Mouse (Mus musculus) right cerebral cortex, postnatal 10 days (tissue): ENCODE results near the gene Negr1.

Experiments
- DNase-seq, 2 experiments: peaks; one replicate each; pipeline ENCODE4 v3.0.0; 2021; ENCODE audit warnings: low spot score in 2 of 2

Negr1 gene

DNA sequence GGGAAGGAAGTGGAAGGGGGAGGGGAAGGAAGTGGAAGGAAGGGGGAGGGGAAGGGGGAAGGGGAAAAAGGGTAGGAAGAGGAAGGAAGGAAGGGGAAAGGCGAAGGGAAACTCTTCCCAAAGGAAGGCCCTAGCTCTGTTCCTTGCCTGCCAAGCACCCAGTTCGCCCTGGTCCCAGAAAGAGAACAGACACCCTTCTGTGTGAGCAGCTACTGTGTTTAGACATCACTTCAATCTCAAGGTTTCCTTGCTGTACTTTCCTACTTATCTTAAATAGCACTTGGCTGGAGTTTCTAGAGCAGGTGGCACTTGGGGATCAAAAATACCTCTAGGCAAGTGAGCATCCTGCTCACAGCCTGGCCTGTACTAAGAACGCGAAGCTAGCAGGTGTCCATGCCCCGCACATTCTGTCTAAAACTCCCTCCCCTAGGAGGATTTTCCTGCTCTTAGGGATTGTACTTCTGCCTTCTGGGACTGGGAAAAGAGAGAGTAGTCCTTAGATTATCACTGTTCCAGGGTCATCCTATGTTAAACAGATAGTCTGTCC lies 128.5 kb downstream of the Negr1 start:
- DNase-seq = peak; percentile 34 to 75

- DNase-seq = no peak
Observed at GRCm38 (mm10) chr3:156698687-156699086, 137.1 kb downstream of the Negr1 start.

DNA sequence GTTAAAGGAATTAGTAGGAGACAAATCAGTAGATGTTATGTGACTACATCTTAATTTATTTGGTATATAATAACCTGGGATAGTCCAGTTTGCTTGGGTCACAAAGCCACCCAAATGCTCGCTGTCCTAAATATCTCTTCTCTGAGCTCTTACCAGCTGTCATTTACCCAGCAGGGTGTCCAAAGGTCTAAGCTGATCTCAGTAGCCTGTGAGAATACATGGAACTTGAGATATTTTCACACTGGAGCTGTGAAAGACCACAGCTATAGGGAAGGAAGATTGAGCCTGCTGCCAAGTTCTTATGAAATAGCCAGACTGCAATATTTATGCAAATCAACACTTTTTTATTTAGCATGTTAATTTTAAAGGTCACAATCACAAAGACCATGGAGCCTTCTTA lies 141.6 kb downstream of the Negr1 start:
- no peak for DNase-seq

DNA sequence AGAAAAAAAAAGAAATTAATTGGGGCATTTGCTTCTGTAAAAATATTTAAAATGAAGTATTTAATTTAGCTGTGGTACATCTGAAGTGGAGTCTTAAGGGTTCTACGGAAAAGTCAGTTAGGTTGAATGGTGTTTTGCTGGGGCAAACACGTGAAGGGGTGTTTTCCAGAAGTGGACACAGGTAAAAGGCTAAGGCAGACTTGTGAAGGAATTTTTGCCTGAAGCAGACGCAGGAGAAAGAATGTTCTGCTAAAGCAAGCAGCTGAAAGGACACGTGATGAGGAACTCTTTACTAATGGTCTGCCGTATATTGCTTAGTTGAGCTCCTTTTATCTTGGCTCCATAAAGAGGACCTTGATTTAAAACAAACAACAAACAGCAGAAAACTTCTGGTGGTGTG lies 148.6 kb downstream of the Negr1 start:
- no peak for DNase-seq

DNA sequence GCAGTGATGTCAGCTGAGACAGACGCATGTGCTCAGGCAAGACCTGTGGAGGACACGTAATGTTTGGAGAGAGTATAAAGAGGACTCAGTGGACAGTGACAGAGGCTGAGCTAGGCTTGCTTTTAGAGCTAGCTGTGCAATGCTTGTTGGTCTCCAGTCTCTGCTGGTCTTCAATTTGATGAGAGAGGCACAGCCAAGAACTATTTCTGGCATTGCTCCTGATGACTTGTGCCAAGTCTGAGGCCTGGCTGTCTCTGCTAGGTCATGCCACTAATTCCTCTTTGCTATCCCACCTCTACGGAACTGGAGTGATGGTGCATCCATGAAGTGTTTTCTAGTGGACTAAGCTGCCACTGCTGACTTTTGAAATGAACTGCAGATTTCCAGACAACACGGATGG lies 149.1 kb downstream of the Negr1 start:
- DNase-seq = no peak

GRCm38 (mm10) chr3:156736335-156736734 lies 174.7 kb downstream of the Negr1 start:
- no peak for DNase-seq

DNA sequence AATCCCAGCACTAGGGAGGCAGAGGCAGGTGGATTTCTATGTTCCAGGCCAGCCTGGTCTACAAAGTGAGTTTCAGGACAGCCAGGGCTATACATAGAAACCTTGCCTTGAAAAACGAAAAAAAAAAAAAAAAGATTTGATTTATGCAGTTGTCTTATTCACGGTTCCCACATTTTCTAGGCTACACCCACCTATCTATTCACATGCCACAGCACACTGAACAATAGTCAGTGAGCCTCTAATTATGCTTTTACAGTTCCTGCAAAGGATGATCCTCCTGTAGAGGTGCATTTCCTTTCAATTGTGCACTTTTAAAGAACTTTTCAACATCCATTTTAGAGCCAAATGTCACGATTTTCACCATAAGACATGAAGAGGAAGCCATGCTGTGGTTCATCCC lies 177.9 kb downstream of the Negr1 start:
- DNase-seq = no peak

DNA sequence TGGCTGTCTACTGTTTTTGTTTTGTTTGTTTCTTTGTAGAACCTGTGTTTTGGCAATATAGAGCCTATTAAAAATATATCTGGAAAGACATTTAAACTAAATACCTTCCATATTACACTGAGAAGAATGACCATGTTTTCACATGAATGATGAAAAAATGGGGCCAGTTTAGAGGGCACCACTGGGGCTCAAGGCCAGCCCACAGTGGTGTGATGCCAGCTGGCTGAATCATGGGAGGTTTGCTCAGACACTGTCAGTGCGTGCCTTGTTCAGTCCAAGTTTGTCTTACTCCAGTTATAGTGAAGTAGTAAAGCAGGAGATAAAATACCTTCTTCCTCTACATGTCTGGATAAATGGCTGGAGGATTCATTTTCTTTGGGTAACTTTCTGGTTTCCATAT lies 181.7 kb downstream of the Negr1 start:
- DNase-seq = no peak

DNA sequence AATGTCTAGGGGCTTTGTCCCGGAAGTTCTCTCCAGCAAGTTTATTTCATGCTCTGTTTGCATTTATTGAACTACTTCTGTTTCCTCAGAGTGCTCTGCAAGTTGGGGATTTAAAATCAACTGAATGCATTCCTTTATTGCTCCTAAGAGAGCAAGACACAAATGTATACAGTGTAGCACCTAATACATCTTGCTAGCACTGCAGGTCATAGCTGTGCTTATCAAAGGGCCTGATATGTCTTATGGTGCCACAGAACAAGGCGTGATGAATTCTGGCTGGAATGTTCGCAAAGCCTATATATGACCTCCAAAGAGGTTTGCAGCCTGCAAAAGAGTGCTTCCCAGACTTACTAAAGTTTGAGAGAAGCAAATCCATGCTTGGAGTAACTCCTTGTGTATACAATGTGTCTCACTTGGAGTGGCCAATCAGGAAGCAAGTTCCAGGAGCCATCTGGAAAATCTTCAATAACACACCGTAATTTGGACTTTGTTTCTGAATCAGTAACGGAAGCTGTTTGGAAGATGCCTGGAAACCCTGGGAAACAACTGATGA lies 183.7 kb downstream of the Negr1 start:
- no peak for DNase-seq

DNA sequence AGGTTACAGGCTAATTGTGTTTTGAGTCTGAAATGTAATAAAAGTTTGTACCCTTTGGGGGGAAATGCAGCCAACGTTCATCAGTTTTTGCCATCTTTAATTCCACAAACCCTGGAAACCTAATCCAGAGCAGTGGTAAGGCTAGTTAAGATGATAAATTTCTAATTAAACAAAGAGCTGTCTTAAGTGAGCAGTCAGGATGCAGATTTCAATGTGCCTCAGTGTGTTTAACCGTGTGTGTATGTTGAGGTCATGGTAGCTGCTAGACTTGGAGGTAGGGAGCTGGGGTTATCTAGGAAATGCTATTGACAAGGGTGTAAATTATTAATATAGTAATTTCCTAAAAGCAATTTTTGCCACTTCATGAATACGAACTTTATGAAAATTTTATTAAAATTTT lies 185.9 kb downstream of the Negr1 start:
- no peak for DNase-seq

- no peak for DNase-seq
Observed at GRCm38 (mm10) chr3:156753780-156754373, 192.3 kb downstream of the Negr1 start.

- DNase-seq = no peak
Observed at GRCm38 (mm10) chr3:156754790-156755530, 193.4 kb downstream of the Negr1 start.

- no peak for DNase-seq
Observed at GRCm38 (mm10) chr3:156765015-156765414, 203.4 kb downstream of the Negr1 start.

- peak in 1 of 2 experiments; percentile 32 for DNase-seq
Observed at GRCm38 (mm10) chr3:156766171-156766845, 204.7 kb downstream of the Negr1 start.

- DNase-seq = no peak
Observed at GRCm38 (mm10) chr3:156771626-156772025, 210.0 kb downstream of the Negr1 start.

DNA sequence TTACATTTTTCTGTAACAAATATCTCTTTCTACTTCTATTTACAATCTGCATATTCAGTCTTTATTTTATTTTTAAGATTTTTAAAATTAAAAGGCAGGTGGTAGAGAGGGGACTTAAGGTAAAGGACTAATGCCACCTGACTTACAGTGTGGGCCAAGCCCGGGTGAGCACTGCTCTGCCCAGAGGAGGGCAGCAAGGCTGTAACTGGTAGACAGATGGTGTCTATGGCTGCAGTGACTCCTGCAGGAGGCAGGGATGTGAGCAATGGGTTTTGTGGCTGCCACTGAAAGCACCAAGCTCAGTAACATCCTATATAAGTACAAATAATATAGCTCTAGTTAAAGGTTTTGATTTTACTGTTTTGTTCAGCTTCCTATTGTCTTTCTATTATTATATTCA lies 210.5 kb downstream of the Negr1 start:
- DNase-seq = no peak

GRCm38 (mm10) chr3:156784309-156784852 lies 222.8 kb downstream of the Negr1 start:
- DNase-seq = no peak

- DNase-seq = no peak
Observed at GRCm38 (mm10) chr3:156786355-156786754, 224.8 kb downstream of the Negr1 start.

DNA sequence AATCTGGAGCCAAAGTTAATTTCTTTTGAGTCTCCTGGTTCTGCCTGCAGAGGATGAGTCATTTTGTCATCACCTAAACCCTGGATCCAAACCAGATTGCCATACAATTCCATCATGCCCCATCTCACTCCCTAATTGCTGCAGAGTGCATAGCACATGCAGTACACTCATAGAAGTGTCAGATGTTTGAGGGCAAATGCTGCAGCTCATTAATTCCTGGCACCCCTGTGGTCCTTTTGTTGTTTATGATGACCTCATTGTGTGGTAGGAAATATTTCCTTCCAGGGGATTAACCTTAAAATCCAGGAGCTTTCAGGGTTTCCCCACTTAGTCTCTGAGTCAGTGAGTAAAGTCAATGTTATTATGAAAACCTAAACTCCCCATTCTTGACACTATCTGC lies 229.6 kb downstream of the Negr1 start:
- DNase-seq = no peak

GRCm38 (mm10) chr3:156792743-156793142 lies 231.1 kb downstream of the Negr1 start:
- DNase-seq = peak; percentile 42 to 58

DNA sequence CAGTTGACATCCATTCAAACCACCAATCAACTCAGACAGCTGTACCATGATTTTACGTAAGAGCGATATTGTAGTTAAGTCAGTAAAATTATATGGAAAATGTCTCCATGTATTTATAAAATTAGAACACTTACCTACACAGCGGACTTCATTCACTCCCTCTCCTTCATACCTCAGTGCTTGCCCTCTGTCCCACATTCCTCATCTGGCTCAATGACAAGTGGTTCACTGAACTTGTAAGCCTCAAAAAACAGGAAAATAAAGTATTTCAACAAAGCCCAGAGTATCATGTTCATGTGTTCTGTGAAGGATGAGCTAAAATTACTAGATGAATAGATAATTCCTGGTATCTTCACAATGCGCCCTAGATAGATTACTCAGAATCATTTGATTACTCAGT lies 232.5 kb downstream of the Negr1 start:
- DNase-seq = no peak

DNA sequence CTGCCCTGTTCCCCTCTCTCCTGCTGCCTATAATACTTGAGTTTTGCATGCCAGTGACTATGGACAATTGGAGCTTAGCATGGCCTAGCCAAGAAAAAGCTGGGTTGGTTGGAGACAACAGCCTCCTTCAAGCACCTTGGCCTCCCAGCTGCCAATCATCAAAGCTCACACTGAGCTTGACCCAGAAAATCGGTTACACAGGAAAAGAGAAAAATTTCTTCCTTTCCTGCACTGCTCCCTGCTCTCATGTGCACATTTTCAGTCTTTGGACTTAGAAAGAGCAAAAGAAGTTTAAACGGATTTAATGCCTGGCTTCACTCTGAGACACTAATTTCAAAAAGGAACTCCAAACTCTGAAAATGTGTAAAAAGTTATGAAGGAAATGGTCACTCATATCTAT lies 233.0 kb downstream of the Negr1 start:
- DNase-seq = no peak
